Mouse (Mus musculus): Measurements from ENCODE around the gene Mxra7. TPM values are rescaled to one million over a fixed set of nuclear protein-coding genes. Genes with fewer than 3 reads are reported as not detected.
"Not testable (repeated sequence)": the region's sequence is repeated elsewhere in the genome, so short reads cannot be mapped to it uniquely, and the experiment has no call there.

Mxra7 gene
- polyA plus RNA-seq, 1 experiment from 2014 or later, result 18.4 TPM

DNA sequence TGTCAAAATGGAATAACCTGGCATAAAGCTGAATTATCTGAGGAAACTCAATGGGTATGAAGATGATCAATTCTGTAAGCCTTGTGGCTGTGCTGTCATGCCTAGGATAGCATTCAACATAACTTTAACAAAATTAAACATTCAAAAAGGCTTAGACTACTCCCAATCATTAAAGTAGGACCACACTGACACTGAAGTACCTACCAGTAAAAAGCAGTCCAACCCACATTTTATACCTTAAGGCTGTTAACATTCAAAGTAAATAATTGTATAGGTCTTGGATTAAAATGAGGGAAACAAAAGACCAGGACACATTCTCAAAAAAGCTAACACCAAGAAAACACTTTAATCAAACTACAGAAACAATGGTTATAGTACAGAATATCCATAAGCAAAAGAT, 21.7 kb upstream of the Mxra7 start:
- ATAC-seq (ENCODE audit: low FRiP score, low TSS enrichment) (no peak), DNase-seq (ENCODE audit: low spot score) (no peak)
- Histone ChIP-seq H3K9me3 (ENCODE audit: control insufficient read depth, low read length) (no peaks in the 10 kb centered on the region), H3K36me3 (ENCODE audit: control insufficient read depth, insufficient read depth, low read length) (peaks cover 3% of the 10 kb centered on the region; the same call in 1 of the 2 replicates), H3K27me3 (ENCODE audit: control insufficient read depth, insufficient read depth, low read length) (no peaks in the 10 kb centered on the region), H3K27ac (replicated peaks) (no peak overlapping the region), H3K9ac (ENCODE audit: low read length) (no peak overlapping the region), H3K4me2 (replicated peaks; ENCODE audit: low read depth) (no peak overlapping the region), H3K4me3 (ENCODE audit: low read depth, low read length) (no peak overlapping the region), H3K4me1 (replicated peaks; ENCODE audit: control insufficient read depth, insufficient read depth) (peaks cover 3% of the 10 kb centered on the region; the same call in 1 of the 2 replicates)
- no peak for TF ChIP-seq CTCF (IDR thresholded peaks at IDR 0.05; ENCODE audit: low read depth)
- no peak for TF ChIP-seq EP300 (optimal IDR thresholded peaks at IDR 0.05)

GRCm38 (mm10) chr11:116848877-116849178, 21.0 kb upstream of the Mxra7 start:
- H3K4me3 ChIP-seq (ENCODE audit: low read depth, low read length); H3K4me2 ChIP-seq (replicated peaks; ENCODE audit: low read depth); H3K4me1 ChIP-seq (replicated peaks; ENCODE audit: control insufficient read depth, insufficient read depth); H3K27ac ChIP-seq (replicated peaks); H3K36me3 ChIP-seq (ENCODE audit: control insufficient read depth, insufficient read depth, low read length); H3K9ac ChIP-seq (ENCODE audit: low read length); H3K27me3 ChIP-seq (ENCODE audit: control insufficient read depth, insufficient read depth, low read length); H3K9me3 ChIP-seq (ENCODE audit: control insufficient read depth, low read length); ATAC-seq (ENCODE audit: low FRiP score, low TSS enrichment); DNase-seq (ENCODE audit: low spot score): not testable (repeated sequence)
- WGBS, result 70% methylated on average over 2 of the region's 2 CpGs

DNA sequence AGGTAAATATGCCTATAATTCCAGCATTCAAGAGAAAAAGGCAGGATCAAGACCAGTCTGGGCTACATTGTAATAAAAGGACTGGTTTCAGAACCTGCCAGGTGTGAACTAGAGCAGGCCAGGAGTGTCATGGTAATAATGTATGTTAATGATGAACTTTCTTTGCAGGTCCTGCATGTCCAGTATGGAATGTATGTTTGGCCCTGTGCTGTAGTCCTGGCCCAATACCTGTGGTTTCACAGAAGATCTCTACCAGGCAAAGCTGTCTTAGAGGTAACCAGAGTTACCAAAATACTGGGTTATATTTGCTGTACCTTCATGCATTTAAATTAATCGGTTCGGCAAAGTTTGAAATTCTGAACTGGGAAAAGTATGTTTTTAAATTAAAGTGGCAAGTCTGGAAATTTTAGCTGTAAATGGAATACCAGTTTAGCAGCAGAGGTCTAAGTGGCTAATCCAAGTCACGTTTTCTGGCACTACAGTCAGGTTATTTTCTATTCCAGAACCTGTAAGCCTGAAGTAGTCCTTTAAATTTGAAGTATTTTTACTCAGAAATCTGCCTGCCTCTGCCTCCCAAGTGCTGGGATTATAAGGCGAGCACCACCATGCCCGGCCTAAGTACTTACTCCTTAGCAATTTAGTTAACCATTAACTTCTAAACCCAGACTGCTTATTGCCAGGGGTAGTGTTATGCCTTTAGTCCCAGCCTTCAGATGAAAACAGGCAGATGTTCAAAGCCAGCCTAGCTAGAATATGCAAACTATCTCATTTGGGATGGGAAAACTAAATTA, 20.4 kb upstream of the Mxra7 start:
- H3K27me3 ChIP-seq (ENCODE audit: control insufficient read depth, insufficient read depth, low read length), result no peaks in the 10 kb centered on the region
- ATAC-seq (ENCODE audit: low FRiP score, low TSS enrichment) (no peak), DNase-seq (ENCODE audit: low spot score) (no peak)
- peaks cover 3% of the 10 kb centered on the region; the same call in 1 of the 2 replicates for H3K36me3 ChIP-seq (ENCODE audit: control insufficient read depth, insufficient read depth, low read length)
- peaks cover 3% of the 10 kb centered on the region; the same call in 1 of the 2 replicates for H3K4me1 ChIP-seq (replicated peaks; ENCODE audit: control insufficient read depth, insufficient read depth)
- H3K9ac ChIP-seq (ENCODE audit: low read length), result no peak overlapping the region
- no peak overlapping the region for H3K4me2 ChIP-seq (replicated peaks; ENCODE audit: low read depth)
- H3K9me3 ChIP-seq (ENCODE audit: control insufficient read depth, low read length), result no peaks in the 10 kb centered on the region
- H3K4me3 ChIP-seq (ENCODE audit: low read depth, low read length), result no peak overlapping the region
- TF ChIP-seq EP300 (optimal IDR thresholded peaks at IDR 0.05) (no peak), CTCF (IDR thresholded peaks at IDR 0.05; ENCODE audit: low read depth) (no peak)
- WGBS, result 75% methylated on average over 5 of the region's 5 CpGs
- H3K27ac ChIP-seq (replicated peaks), result no peak overlapping the region

DNA sequence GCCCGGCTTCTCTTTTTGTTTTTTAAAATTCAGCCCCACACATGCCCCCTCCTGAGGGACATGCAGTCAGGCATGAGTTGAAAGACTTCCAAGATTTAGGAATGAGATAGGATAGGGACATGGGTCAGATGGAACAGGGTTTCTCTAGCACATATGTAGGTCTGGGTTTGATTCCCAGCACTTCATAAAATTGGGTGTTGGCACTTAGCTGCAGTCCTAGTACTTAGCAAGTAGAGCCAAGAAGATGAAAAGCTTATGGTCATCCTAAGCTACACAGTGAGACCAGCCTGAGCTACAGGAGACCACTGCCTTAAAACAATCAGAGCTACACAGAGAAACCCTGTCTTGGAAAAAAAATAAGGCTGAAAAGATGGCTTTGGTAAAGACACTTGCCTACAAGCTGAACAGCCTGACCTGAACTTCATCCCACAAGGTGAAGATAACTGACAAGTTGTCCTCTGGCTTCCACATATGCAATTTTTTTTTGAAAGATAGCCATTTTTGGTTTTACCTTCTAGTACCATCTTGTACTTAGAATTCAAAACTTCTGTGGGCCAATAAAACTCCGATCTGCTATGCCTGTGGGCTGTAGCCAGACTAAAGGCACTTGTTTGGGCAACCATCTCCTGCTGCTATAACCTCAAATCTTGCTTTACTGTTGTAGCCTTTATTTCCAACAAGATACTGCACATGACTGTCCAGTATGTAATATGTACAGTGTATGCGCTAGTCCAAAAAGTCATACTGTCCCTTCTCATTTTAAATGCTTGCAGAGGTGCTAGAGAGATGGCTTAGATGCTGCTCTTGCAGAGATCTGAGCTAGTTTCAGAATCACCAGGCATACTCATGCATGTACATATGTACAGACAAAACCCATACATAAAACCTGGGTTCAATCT, 19.6 kb upstream of the Mxra7 start:
- H3K4me1 ChIP-seq (replicated peaks; ENCODE audit: control insufficient read depth, insufficient read depth), result peaks cover 3% of the 10 kb centered on the region; the same call in 1 of the 2 replicates
- no peak overlapping the region for H3K9ac ChIP-seq (ENCODE audit: low read length)
- 88% methylated on average over 3 of the region's 3 CpGs for WGBS
- H3K36me3 ChIP-seq (ENCODE audit: control insufficient read depth, insufficient read depth, low read length), result peaks cover 3% of the 10 kb centered on the region; the same call in 1 of the 2 replicates
- no peak overlapping the region for H3K27ac ChIP-seq (replicated peaks)
- DNase-seq (ENCODE audit: low spot score), result no peak
- no peak for TF ChIP-seq EP300 (optimal IDR thresholded peaks at IDR 0.05)
- no peak for TF ChIP-seq CTCF (IDR thresholded peaks at IDR 0.05; ENCODE audit: low read depth)
- H3K9me3 ChIP-seq (ENCODE audit: control insufficient read depth, low read length), result no peaks in the 10 kb centered on the region
- H3K4me3 ChIP-seq (ENCODE audit: low read depth, low read length), result no peak overlapping the region
- no peak overlapping the region for H3K4me2 ChIP-seq (replicated peaks; ENCODE audit: low read depth)
- no peak for ATAC-seq (ENCODE audit: low FRiP score, low TSS enrichment)
- no peaks in the 10 kb centered on the region for H3K27me3 ChIP-seq (ENCODE audit: control insufficient read depth, insufficient read depth, low read length)

DNA sequence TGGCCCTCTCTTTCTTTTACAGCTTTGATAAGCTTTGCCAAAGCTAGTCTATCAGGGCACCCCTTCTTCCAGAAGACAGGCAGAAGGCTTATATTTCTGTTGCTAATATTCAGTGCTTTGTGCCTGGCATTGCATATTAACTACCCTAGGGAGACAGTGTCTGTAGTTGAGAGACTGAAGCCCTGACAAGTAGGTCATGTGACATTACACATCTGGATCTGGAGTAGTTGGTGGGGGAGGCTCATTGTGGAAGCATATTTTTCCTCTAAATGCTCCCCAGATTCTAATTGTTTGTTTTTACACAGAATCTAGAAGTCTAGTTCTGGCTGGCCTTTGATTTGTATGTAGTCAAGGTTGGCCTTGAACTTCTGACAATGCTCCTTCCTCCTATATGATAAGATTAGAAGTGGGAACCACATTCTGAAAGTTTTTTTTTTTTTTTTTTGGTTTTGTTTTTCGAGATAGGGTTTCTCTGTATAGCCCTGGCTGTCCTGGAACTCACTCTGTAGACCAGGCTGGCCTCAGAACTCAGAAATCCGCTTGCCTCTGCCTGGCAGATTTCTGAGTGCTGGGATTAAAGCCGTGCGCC, 18.8 kb upstream of the Mxra7 start:
- DNase-seq (ENCODE audit: low spot score), result no peak
- H3K4me2 ChIP-seq (replicated peaks; ENCODE audit: low read depth), result no peak overlapping the region
- no peaks in the 10 kb centered on the region for H3K27me3 ChIP-seq (ENCODE audit: control insufficient read depth, insufficient read depth, low read length)
- H3K4me3 ChIP-seq (ENCODE audit: low read depth, low read length), result no peak overlapping the region
- H3K9me3 ChIP-seq (ENCODE audit: control insufficient read depth, low read length), result no peaks in the 10 kb centered on the region
- no peak overlapping the region for H3K9ac ChIP-seq (ENCODE audit: low read length)
- peaks cover 3% of the 10 kb centered on the region; the same call in 1 of the 2 replicates for H3K36me3 ChIP-seq (ENCODE audit: control insufficient read depth, insufficient read depth, low read length)
- no peak overlapping the region for H3K27ac ChIP-seq (replicated peaks)
- 81% methylated on average over 4 of the region's 4 CpGs for WGBS
- ATAC-seq (ENCODE audit: low FRiP score, low TSS enrichment), result no peak
- peaks cover 3% of the 10 kb centered on the region for H3K4me1 ChIP-seq (replicated peaks; ENCODE audit: control insufficient read depth, insufficient read depth)
- TF ChIP-seq CTCF (IDR thresholded peaks at IDR 0.05; ENCODE audit: low read depth) (no peak), EP300 (optimal IDR thresholded peaks at IDR 0.05) (no peak)
